Mouse (Mus musculus) ES-E14 (cell line): ENCODE measurements around the gene Sae1.

Experiments
- CHD2 ChIP-seq: IDR thresholded peaks from 2 replicates; pipeline ENCODE4 v1.6.1; 2014; ENCODE audit warnings: mild to moderate bottlenecking, low read depth, low read length, inconsistent platforms
- MAFK ChIP-seq: IDR thresholded peaks from 2 replicates; pipeline ENCODE4 v1.6.1; 2014; ENCODE audit warnings: mild to moderate bottlenecking, low read depth, low read length, inconsistent platforms; ENCODE audit not compliant: insufficient read depth
- ZC3H11A ChIP-seq: IDR thresholded peaks from 2 replicates; pipeline ENCODE4 v1.6.1; 2012; ENCODE audit warnings: low read depth, mild to moderate bottlenecking, inconsistent platforms, low read length, borderline replicate concordance
- ZNF384 ChIP-seq: IDR thresholded peaks from 2 replicates; pipeline ENCODE4 v1.6.1; 2012; ENCODE audit warnings: low read depth, low read length, inconsistent platforms

DNA sequence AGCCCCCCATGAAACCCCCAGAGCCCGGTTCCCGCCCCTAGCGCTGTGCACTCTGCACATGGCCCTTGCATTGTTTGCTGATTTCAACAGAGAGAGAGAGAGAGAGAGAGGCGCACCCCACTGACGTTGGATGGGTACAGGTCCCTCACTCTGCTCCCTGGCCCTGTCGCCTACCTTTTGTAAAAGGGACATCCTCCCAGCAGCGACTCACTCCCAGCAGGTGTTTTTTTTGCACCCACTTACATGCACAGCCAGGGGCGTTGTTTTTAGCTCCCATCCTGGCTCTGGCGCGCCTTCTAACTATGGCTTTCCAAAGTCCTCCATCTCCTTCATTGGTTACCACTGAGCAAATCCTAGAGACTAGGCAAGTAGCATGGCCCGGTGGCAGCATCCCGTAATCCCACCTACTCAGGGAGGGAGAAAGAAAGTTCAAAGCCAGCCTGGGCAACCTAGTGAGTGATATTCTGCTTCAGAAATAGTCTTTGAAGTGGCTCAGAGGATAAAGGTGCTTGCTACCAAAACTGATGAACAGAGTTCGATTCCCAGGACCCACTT lies 73.3 kb downstream of the Sae1 start:
- TF ChIP-seq MAFK (no peak), CHD2 (no peak), ZNF384 (no peak), ZC3H11A (no peak)
